Mouse (Mus musculus) liver, embryonic 14.5 days (tissue): ENCODE results near the gene Fkbp14.
A peak's percentile ranks its signal among the peaks of the same experiment; 100 is the strongest.

Experiments used
- CTCF ChIP-seq: IDR thresholded peaks from 2 replicates; pipeline ENCODE4 v1.5.1; 2016; ENCODE audit warnings: antibody characterized with exemption, low read depth, control low read depth
- EP300 ChIP-seq: IDR thresholded peaks from 2 replicates; pipeline ENCODE4 v1.6.1; 2016; ENCODE audit warnings: antibody characterized with exemption, low read depth

DNA sequence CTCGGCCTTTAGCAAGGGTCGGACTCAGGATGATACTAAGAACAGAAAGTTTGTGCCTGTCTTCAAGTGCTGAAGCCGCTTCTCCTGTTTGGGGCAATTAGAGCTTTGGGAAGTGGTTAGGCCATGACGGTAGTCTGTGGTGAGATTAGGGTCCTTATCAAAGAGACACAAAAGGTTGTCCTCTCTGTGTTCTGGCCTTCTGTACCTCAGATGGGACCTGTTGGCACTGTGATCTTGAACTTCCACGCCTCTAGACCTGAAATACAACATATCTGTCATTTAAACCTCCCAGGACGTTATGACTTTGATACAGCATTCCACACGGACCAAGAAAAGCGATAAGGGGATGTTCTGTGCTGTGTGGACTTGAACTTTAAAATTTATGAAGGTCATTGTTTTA is 68.4 kb downstream of the Fkbp14 start:
- TF ChIP-seq CTCF (no peak), EP300 (peak; percentile 69)
